Mouse (Mus musculus) liver, adult (tissue): ENCODE data around the gene Ppp2r3a.

Source experiments
- GATA4 ChIP-seq: IDR thresholded peaks from 2 replicates; pipeline ENCODE4 v1.6.1; 2014; ENCODE audit warnings: mild to moderate bottlenecking, low read length; ENCODE audit not compliant: insufficient replicate concordance

Ppp2r3a gene

DNA sequence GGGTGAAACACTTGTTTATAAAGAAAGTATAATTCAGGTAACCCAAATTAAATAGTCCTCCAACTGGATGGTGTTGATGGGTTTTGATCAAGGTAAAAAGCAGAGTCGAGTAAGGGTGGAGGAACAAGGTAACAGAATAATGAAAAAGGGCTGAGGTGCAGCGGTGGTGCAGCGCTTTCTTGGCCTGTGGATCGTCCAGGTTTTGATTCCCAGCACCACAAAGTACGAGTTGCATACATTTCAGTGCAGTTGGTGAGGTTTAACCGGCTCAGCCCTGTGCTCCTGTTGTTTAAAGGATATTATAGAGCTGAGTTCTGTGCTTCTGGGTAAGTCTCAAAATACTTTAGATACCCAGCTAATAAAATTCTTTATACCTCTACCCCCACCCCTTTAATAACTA, 145.9 kb downstream of the Ppp2r3a start:
- no peak for TF ChIP-seq GATA4

GRCm38 (mm10) chr9:101104931-101105330, 146.7 kb downstream of the Ppp2r3a start:
- no peak for TF ChIP-seq GATA4

- TF ChIP-seq GATA4 = no peak
These were observed 149.3 kb downstream of the Ppp2r3a start for GRCm38 (mm10) chr9:101102288-101102687.

DNA sequence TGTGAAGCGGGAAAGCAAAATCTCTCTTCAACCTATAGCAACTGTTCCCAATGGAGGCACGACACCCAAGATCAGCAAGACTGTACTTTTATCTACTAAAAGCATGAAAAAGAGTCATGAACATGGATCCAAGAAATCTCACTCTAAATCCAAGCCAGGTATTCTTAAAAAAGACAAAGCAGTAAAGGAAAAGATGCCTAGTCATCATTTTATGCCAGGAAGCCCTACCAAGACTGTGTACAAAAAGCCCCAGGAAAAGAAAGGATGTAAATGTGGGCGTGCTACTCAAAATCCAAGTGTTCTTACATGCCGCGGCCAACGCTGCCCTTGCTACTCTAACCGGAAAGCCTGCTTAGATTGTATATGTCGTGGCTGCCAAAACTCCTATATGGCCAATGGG, 150.0 kb downstream of the Ppp2r3a start:
- no peak for TF ChIP-seq GATA4

- TF ChIP-seq GATA4 = no peak
These were observed 151.4 kb downstream of the Ppp2r3a start for GRCm38 (mm10) chr9:101100163-101100562.

GRCm38 (mm10) chr9:101099445-101099844, 152.2 kb downstream of the Ppp2r3a start:
- no peak for TF ChIP-seq GATA4

DNA sequence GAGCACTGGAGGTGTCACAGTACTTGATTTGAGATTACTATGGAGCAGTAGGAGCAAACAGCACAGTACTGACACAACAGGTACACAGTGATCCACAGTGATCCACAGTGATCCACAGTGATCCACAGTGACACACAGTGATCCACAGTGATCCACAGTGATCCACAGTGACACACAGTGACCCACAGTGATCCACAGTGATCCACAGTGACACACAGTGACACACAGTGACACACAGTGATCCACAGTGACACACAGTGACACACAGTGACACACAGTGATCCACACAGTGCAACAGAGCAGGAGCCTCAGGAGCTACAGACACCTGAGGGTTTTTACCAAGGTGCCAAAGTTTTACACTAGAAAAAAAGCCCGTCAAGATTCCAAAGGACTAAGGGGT, 154.1 kb downstream of the Ppp2r3a start:
- TF ChIP-seq GATA4 = no peak

- no peak for TF ChIP-seq GATA4
These were observed 155.1 kb downstream of the Ppp2r3a start for GRCm38 (mm10) chr9:101096461-101096860.

- TF ChIP-seq GATA4 = no peak
These were observed 156.2 kb downstream of the Ppp2r3a start for GRCm38 (mm10) chr9:101095425-101095824.

GRCm38 (mm10) chr9:101083728-101084127, 167.9 kb downstream of the Ppp2r3a start:
- no peak for TF ChIP-seq GATA4

DNA sequence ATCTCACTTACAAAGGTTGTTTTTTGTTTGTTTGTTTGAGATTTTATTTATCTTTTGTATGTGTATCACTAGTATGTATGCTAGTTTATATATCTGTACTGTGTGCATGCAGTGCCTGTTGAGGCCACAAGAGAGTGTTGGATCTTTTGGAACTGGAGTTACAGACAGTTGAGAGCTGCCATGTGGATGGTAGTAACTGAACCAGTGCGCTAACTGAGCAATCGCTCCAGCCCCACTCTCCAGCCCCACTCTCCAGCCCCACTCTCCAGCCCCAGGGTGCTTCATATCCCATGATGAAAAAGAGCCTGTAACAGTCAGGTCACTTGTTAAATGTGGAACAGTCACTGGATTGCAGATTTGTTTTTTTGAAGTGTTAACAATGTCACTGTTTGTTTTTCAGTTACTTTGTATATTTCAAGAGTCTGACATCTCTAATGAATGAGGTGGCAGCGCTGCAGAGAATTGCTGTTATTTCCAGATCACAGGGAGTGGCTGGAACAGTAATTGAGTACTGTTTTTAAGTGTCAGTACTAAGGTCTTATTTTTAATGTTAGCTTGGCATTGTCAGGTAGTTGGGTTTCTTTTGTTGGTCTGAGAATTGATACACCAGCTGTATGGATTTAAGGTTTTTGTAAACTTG, 171.4 kb downstream of the Ppp2r3a start:
- no peak for TF ChIP-seq GATA4

DNA sequence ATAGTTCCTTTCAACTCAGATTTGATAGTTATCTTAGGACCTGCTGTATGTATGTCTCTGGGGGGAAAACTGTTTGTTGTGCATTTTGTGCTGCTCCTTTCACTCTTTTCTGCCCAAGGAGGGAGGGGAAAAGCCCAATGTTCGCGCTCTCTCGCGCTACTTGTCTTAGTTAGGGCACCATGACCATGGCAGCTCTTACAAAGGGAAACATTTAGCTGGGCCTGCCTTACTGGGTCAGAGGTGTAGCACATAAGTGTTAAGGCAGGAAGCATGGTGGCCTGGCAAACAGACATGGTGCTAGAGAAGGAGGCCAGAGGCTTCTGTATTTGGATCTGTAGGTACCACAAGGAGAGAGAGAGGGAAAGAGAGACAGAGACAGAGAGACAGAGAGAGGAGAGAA, 173.0 kb downstream of the Ppp2r3a start:
- no peak for TF ChIP-seq GATA4

DNA sequence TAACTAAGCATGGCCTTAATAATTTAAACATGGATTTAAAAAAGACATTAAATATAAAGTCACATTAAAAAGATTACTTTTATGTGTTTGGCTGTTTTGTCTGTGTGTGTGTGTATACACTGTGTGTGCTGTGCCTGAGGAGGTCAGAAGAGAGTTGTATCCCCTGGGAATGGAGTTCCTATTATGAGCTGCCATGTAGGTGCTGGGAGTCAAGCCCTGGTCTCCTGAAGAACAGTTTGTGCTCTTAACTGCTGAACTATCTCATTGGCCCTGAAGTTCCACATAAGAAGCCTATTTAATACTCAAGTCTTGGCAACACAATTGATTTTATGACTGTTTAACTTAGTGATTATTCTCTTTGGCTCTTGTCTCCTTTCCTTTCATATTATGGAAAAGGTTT, 174.1 kb downstream of the Ppp2r3a start:
- no peak for TF ChIP-seq GATA4

- no peak for TF ChIP-seq GATA4
These were observed 175.3 kb downstream of the Ppp2r3a start for GRCm38 (mm10) chr9:101076095-101076875.

GRCm38 (mm10) chr9:101075694-101076093, 175.9 kb downstream of the Ppp2r3a start:
- no peak for TF ChIP-seq GATA4

DNA sequence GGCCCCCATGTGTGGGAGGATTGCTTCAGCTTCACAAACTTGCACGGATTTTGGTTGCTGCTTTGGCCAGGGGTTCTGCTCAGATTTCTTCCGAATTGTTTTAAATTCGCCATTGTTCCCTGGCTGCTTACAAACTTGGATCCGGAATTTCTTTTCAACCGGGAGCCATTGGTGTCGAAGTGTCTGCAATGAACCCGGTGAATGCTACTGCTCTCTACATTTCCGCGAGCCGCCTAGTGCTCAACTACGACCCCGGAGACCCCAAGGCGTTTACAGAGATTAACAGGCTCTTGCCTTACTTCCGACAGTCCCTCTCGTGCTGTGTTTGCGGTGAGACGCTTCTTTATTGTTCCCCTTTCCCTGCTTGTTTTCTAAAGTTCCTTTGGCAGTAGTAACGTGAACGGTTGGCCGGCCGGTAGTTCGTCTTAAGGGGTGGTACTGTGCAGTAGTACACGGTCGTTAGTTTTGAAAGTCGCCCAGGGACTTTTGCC, 176.5 kb downstream of the Ppp2r3a start:
- TF ChIP-seq GATA4 = no peak
